Mouse (Mus musculus) liver, embryonic 14.5 days (tissue): ENCODE measurements around the gene Mmp10. TPM values are rescaled to one million over a fixed set of nuclear protein-coding genes. Genes with fewer than 3 reads are reported as not detected.

Experiments used
- ATAC-seq: fragments of 200-750 bp; cut with Nextera tagmentation; 2 replicates; pipeline ENCODE4 v1.8.0; 2017; ENCODE audit warnings: moderate number of reproducible peaks, mild to moderate bottlenecking, moderate library complexity; ENCODE audit not compliant: insufficient read depth
- DNase-seq, 3 experiments: peaks; one replicate each; pipeline ENCODE4 v3.0.0-alpha.2; 2012 to 2013; ENCODE audit warnings: low read depth in 3 of 3, low spot score in 3 of 3
- H3K27ac ChIP-seq: fragments of 300-500 bp; sonication (generic); 2 replicates; pipeline ENCODE4 v1.5.1; 2014; ENCODE audit warnings: moderate library complexity, mild to moderate bottlenecking, control low read depth, inconsistent platforms
- H3K27me3 ChIP-seq: fragments of 300-500 bp; sonication (generic); 2 replicates; pipeline ENCODE4 v1.6.1; 2014; ENCODE audit warnings: mild to moderate bottlenecking, low read length, moderate library complexity; ENCODE audit not compliant: control insufficient read depth, insufficient read depth
- H3K36me3 ChIP-seq: fragments of 300-500 bp; sonication (generic); replicated peaks from 2 replicates; pipeline ENCODE4 v1.6.1; 2014; ENCODE audit warnings: low read depth; ENCODE audit not compliant: control insufficient read depth, insufficient read depth
- H3K4me1 ChIP-seq, 2 experiments: fragments of 200-500 bp in 1 of 2; fragments of 300-500 bp in 1 of 2; sonication (generic) in 1 of 2; replicated peaks; 2 replicates each; pipeline ENCODE4 v1.6.1; 2012 to 2014; ENCODE audit warnings: antibody characterized with exemption in 1 of 2, inconsistent platforms in 1 of 2, low read length in 1 of 2; ENCODE audit not compliant: control insufficient read depth in 2 of 2, insufficient read depth in 2 of 2
- H3K4me2 ChIP-seq: fragments of 300-500 bp; sonication (generic); 2 replicates; pipeline ENCODE4 v1.6.1; 2014; ENCODE audit warnings: low read depth, mild to moderate bottlenecking, control low read depth, moderate library complexity
- H3K4me3 ChIP-seq, 2 experiments: fragments of 200-500 bp in 1 of 2; fragments of 300-500 bp in 1 of 2; sonication (generic) in 1 of 2; 2 replicates each; pipeline ENCODE4 v1.5.1; 2012 to 2014; ENCODE audit warnings: low read depth in 2 of 2, low read length in 2 of 2, mild to moderate bottlenecking in 2 of 2, control low read depth in 1 of 2, inconsistent platforms in 1 of 2, moderate library complexity in 1 of 2; ENCODE audit not compliant: insufficient read depth in 1 of 2
- H3K9ac ChIP-seq: fragments of 300-500 bp; sonication (generic); replicated peaks from 2 replicates; pipeline ENCODE4 v1.6.1; 2014; ENCODE audit warnings: mild to moderate bottlenecking, control low read depth, moderate library complexity
- H3K9me3 ChIP-seq: fragments of 300-500 bp; sonication (generic); 2 replicates; pipeline ENCODE4 v1.6.1; 2016; ENCODE audit warnings: low read length, mixed read lengths; ENCODE audit not compliant: control insufficient read depth
- CTCF ChIP-seq: IDR thresholded peaks from 2 replicates; pipeline ENCODE4 v1.5.1; 2016; ENCODE audit warnings: antibody characterized with exemption, low read depth, control low read depth
- EP300 ChIP-seq: IDR thresholded peaks from 2 replicates; pipeline ENCODE4 v1.6.1; 2016; ENCODE audit warnings: antibody characterized with exemption, low read depth
- WGBS: fragments of 180-500 bp; shearing (Covaris S2); extraction: QIAGEN DNeasy Blood & Tissue Kit; methylation state at CpG from one replicate; pipeline ENCODE4 v1.1.7; 2014; ENCODE audit not compliant: insufficient replicate concordance; 5-methylcytosine and 5-hydroxymethylcytosine counted together
- polyA plus RNA-seq, 2 experiments: library from polyadenylated mRNA; depleted of rRNA in 1 of 2; stranded (reverse) in 1 of 2; unstranded in 1 of 2; fragments of >200 nt; fragmentation: Nextera tagmentation in 1 of 2; extraction: Ambion mirVana in 1 of 2; gene quantifications; 2 replicates each; pipeline versions ENCODE4 v1.2.1 to v1.2.3; 2012 to 2014

The Mmp10 gene
- polyA plus RNA-seq, 2 experiments, result not detected

DNA sequence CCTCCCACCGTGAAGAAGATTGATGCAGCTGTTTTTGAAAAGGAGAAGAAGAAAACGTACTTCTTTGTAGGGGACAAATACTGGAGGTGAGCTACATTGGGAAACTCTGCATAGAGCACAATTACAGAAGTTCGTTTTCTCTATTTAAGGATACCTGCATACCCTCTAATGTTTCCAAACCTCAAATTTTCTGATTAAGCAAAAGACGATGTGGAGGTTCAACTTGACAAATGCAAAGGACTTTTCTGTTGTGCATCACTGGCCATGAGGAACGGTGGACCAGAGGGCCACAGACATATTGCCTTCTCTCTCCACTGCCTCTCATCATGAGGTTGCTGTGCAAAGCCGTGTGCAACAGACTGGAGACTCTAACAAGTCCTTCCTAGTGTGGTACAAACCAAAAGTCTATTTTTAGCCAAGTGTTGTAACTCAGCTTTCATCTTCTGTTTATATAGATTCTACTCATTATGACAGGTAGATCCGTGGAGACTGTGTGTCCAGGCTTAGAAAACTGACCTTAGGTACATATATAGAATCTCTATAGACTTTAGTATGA is 5.2 kb downstream of the Mmp10 start:
- no peaks in the 10 kb centered on the region for H3K9me3 ChIP-seq
- no peak overlapping the region for H3K9ac ChIP-seq
- H3K36me3 ChIP-seq, result no peaks in the 10 kb centered on the region
- no peaks in the 10 kb centered on the region for H3K27me3 ChIP-seq
- H3K4me3 ChIP-seq, result no peak overlapping the region
- WGBS, result 45% methylated on average over 7 of the region's 7 CpGs
- ATAC-seq, result no peak
- no peaks in the 10 kb centered on the region for H3K4me1 ChIP-seq
- DNase-seq, result no peak
- H3K4me2 ChIP-seq, result no peak overlapping the region
- TF ChIP-seq EP300 (no peak), CTCF (no peak)
- no peak overlapping the region for H3K27ac ChIP-seq

- Histone ChIP-seq H3K4me2 (no peak overlapping the region), H3K36me3 (no peaks in the 10 kb centered on the region), H3K27ac (no peak overlapping the region), H3K27me3 (no peaks in the 10 kb centered on the region), H3K4me3 (no peak overlapping the region), H3K9ac (no peak overlapping the region), H3K4me1 (no peaks in the 10 kb centered on the region), H3K9me3 (no peaks in the 10 kb centered on the region)
- TF ChIP-seq CTCF, result no peak
- no peak for TF ChIP-seq EP300
- no peak for ATAC-seq
- DNase-seq, result no peak
- 76% methylated on average over 10 of the region's 10 CpGs for WGBS
These were observed 7.6 kb downstream of the Mmp10 start for GRCm38 (mm10) chr9:7509619-7510233.

DNA sequence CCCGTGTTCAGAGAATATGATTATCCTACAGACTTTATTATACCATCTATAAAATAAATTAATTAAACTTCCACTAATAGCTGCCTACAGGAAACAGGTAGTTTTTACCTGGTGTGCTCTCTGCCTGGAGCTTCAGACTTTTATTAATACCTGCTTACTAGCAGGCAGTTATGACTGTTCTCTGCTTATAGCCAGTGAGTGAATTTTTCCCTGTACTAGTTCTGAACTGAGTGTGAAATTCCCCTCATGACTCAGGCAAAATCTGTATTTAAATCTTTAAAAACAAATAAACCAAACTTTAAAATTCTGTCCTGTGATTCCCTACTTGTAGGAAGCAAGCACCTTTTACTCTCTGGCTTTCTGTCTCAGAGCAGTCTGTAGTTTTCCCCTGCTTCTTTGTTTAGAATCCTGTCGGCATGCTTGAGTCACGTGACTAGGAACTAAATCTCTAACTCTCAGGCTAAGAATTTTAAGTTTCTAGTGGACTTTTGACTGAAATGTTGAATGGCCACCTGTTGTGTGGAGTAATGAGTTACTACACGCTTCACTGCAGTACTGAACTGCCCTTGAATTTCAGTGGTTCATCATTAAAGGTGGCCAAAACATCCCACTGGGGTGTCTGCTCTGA is 15.9 kb downstream of the Mmp10 start:
- ATAC-seq (no peak), DNase-seq (no peak)
- Histone ChIP-seq H3K9me3 (no peaks in the 10 kb centered on the region), H3K27ac (no peak overlapping the region), H3K27me3 (no peaks in the 10 kb centered on the region), H3K36me3 (no peaks in the 10 kb centered on the region), H3K4me2 (no peak overlapping the region), H3K4me1 (no peaks in the 10 kb centered on the region), H3K4me3 (no peak overlapping the region), H3K9ac (no peak overlapping the region)
- no peak for TF ChIP-seq EP300
- 62% methylated on average over 4 of the region's 4 CpGs for WGBS

GRCm38 (mm10) chr9:7526255-7526940 is 24.2 kb downstream of the Mmp10 start:
- TF ChIP-seq EP300, result no peak
- Histone ChIP-seq H3K9me3 (no peaks in the 10 kb centered on the region), H3K4me2 (no peak overlapping the region), H3K36me3 (no peaks in the 10 kb centered on the region), H3K9ac (no peak overlapping the region), H3K27me3 (no peaks in the 10 kb centered on the region), H3K4me1 (no peaks in the 10 kb centered on the region), H3K27ac (no peak overlapping the region), H3K4me3 (no peak overlapping the region)
- WGBS, result 50% methylated on average over 4 of the region's 4 CpGs
- DNase-seq, result no peak
- no peak for ATAC-seq

DNA sequence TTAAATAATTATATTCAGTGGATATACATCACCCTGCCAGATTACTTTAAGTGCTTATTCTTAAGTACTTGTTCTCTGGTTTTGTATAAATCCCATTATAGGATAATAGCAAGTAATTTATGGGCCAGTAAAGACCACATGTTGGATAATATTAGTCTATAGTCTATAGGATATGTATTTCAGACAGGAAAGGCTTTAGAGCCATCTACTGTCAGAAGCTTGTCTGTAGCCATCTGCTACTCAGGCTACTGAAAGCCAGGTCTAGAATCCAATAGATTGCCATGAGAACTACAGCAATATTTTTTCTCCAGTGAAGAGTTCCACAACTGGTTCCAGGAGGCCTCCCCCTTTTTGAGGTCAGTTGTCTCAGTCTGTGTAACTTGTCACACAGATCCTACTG is 40.6 kb downstream of the Mmp10 start:
- H3K9ac ChIP-seq, result no peak overlapping the region
- H3K9me3 ChIP-seq, result no peaks in the 10 kb centered on the region
- no peaks in the 10 kb centered on the region for H3K27me3 ChIP-seq
- no peak overlapping the region for H3K27ac ChIP-seq
- DNase-seq (no peak), ATAC-seq (no peak)
- H3K4me2 ChIP-seq, result no peak overlapping the region
- no peaks in the 10 kb centered on the region for H3K36me3 ChIP-seq
- H3K4me1 ChIP-seq, result no peaks in the 10 kb centered on the region
- TF ChIP-seq CTCF (no peak), EP300 (no peak)
- H3K4me3 ChIP-seq, result no peak overlapping the region
